Mouse (Mus musculus) B cell, adult 2 months (primary cell): ENCODE results near the gene Itga11.

Source experiments
- DNase-seq, 2 experiments: peaks; one replicate each; pipeline ENCODE4 v3.0.0; 2022

Gene Itga11

GRCm38 (mm10) chr9:62820829-62821228 is 143.2 kb downstream of the Itga11 start:
- no peak for DNase-seq

- DNase-seq: no peak
These were observed 144.2 kb downstream of the Itga11 start for GRCm38 (mm10) chr9:62821811-62822210.

DNA sequence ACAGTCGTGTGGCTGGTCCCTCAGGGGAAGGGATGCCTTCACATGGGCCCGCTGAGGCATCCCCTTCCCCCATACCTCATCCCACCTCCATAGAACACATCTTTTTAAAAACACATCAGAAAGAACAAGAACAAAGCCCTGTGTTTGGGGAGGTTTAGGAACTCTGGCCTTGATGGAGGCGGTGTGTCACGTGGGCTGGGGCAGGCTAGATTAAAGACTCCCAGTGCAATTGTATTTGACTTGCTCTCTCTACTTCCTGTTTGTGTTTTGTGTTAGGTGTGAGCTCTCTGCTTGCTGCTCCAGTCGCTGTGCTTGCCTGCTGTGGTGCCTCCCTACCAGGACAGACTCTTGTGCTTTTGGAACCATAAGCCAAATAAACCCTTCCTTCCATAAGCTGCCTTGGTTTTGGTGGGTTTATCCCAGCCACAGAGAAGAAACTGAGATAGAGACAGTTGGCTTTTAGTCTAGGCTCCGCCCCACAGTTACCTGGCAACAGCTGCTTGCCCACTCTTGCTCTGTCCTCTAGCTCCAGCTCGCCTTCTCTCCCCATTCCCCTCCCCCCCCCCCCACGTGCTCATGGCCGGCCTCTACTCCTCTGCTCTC is 148.3 kb downstream of the Itga11 start:
- DNase-seq: no peak

- no peak for DNase-seq
These were observed 148.8 kb downstream of the Itga11 start for GRCm38 (mm10) chr9:62826456-62826855.

GRCm38 (mm10) chr9:62827939-62828652 is 150.5 kb downstream of the Itga11 start:
- peak; percentile 27 to 28 for DNase-seq

DNA sequence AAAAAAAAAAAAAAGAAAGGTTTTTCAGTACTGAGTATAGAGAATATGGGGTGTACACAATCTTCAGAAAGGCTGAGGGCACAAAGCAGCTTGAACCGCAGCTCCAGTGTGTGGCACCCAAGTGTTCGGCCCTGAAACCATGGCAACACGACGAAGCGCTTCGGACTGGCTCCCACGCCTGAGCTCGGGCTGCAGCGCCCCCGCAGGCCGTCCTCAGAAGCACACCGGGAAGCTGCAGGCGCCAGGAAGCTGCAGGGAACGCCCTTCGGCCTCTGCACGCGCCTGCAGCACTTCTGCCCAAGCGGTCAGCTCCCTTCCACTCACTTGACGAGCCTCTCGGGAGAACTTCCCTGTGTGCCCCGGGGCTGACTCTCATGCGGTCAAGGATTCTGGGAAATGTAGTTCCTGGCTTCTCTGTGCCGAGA is 151.0 kb downstream of the Itga11 start:
- DNase-seq: peak; percentile 92

DNA sequence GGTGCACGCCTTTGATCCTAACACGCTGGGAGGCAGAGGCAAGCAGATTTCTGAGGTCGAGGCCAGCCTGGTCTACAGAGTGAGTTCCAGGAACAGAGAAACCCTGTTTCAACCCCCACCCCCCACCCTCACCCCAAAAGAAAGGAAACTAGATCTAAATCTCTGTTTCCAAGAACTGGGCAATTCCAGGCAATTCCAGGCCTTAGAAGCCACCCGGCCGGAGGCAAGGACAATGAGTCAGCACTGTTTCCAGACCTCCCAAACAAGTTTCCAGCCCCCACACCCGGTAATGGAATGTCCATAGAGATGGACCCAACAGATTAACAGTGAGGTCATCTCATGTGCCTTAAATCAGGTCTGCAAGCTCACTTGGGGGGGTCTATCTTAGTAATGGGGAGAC is 152.3 kb downstream of the Itga11 start:
- DNase-seq: no peak
